Mouse (Mus musculus) kidney, postnatal 0 days (tissue): Measurements from ENCODE around the gene Hbb-bt. TPM values are rescaled to one million over a fixed set of nuclear protein-coding genes. Genes with fewer than 3 reads are reported as not detected.
"Not testable (repeated sequence)": the region's sequence is repeated elsewhere in the genome, so short reads cannot be mapped to it uniquely, and the experiment has no call there.

Experiments
- ATAC-seq: fragments of 200-750 bp; cut with Nextera tagmentation; replicated peaks from 2 replicates; pipeline ENCODE4 v1.8.0; 2017; ENCODE audit warnings: low read depth, moderate number of reproducible peaks, moderate TSS enrichment, moderate library complexity; ENCODE audit not compliant: low FRiP score
- DNase-seq: peaks from one replicate; pipeline ENCODE4 v3.0.0-alpha.2; 2016; ENCODE audit warnings: low spot score
- H3K27ac ChIP-seq: fragments of 300-500 bp; sonication (generic); 2 replicates; pipeline ENCODE4 v1.5.1; 2014; ENCODE audit warnings: mild to moderate bottlenecking
- H3K27me3 ChIP-seq: fragments of 300-500 bp; sonication (generic); 2 replicates; pipeline ENCODE4 v1.6.1; 2014; ENCODE audit warnings: low read length, mixed read lengths; ENCODE audit not compliant: insufficient read depth
- H3K36me3 ChIP-seq: fragments of 300-500 bp; sonication (generic); 2 replicates; pipeline ENCODE4 v1.6.1; 2014; ENCODE audit warnings: low read length, mixed read lengths; ENCODE audit not compliant: insufficient read depth
- H3K4me1 ChIP-seq: fragments of 300-500 bp; sonication (generic); replicated peaks from 2 replicates; pipeline ENCODE4 v1.6.1; 2014; ENCODE audit warnings: antibody characterized with exemption, low read length, mixed read lengths; ENCODE audit not compliant: insufficient read depth
- H3K4me2 ChIP-seq: fragments of 300-500 bp; sonication (generic); 2 replicates; pipeline ENCODE4 v1.6.1; 2014; ENCODE audit warnings: mild to moderate bottlenecking, low read length, moderate library complexity, mixed read lengths
- H3K4me3 ChIP-seq: fragments of 300-500 bp; sonication (generic); replicated peaks from 2 replicates; pipeline ENCODE4 v1.5.1; 2014; ENCODE audit warnings: low read depth, low read length
- H3K9ac ChIP-seq: fragments of 300-500 bp; sonication (generic); 2 replicates; pipeline ENCODE4 v1.6.1; 2014; ENCODE audit warnings: low read depth, low read length
- H3K9me3 ChIP-seq: fragments of 300-500 bp; sonication (generic); replicated peaks from 2 replicates; pipeline ENCODE4 v1.6.1; 2016; ENCODE audit warnings: low read length, inconsistent platforms, mixed read lengths
- CTCF ChIP-seq: IDR thresholded peaks from 2 replicates; pipeline ENCODE4 v1.5.1; 2016; ENCODE audit warnings: antibody characterized with exemption, low read depth, mild to moderate bottlenecking, moderate library complexity
- WGBS: fragments of 180-500 bp; shearing (Covaris S2); extraction: QIAGEN DNeasy Blood & Tissue Kit; methylation state at CpG from one replicate; pipeline ENCODE4 v1.1.7; 2014; 5-methylcytosine and 5-hydroxymethylcytosine counted together
- polyA plus RNA-seq: library from polyadenylated mRNA; unstranded; fragments of >200 nt; fragmentation: Nextera tagmentation; extraction: Ambion mirVana; gene quantifications from 2 replicates; pipeline ENCODE4 v1.2.1, GENCODE M21; 2015

Hbb-bt gene
- polyA plus RNA-seq, 1 experiment from 2014 or later: 402 TPM

DNA sequence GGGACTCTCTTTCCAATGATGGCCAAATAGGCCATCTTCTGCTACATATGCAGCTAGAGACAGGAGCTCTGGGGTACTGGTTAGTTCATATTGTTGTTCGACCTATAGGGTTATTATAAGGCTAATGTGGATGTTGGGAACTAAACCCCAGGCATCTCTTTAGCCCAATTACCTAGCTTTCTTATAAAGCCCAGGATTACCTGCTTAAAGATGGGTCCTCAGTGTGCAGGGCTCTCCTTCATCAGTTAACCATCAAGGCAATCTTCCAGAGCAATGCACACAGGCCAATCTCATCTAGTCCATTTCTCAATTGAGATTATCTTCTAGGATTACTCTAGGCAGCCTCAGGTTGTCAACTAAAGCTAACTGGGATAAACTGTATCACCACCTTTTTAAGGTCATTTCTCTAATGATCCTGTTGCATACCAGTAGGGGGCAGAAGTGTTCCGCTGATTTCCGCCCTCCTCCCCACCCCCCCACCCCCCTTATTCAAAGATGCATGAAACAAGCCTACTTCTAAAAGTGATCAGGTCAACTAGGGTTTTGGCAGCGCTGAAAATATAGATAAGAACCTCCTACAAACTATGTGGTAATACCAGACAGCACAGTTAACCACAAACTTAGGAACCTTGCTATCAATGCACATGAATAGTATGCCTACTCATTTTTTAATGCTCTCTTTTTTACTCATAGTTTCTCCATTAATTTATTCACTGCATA, 21.0 kb downstream of the Hbb-bt start:
- no peaks in the 10 kb centered on the region for H3K36me3 ChIP-seq
- no peak for ATAC-seq
- no peaks in the 10 kb centered on the region for H3K9me3 ChIP-seq
- DNase-seq: no peak
- H3K4me2 ChIP-seq: no peak overlapping the region
- H3K4me3 ChIP-seq: no peak overlapping the region
- no peak for TF ChIP-seq CTCF
- H3K27me3 ChIP-seq: no peaks in the 10 kb centered on the region
- no peaks in the 10 kb centered on the region for H3K4me1 ChIP-seq
- no peak overlapping the region for H3K9ac ChIP-seq
- H3K27ac ChIP-seq: no peak overlapping the region
- 26% methylated on average over 4 of the region's 4 CpGs for WGBS

DNA sequence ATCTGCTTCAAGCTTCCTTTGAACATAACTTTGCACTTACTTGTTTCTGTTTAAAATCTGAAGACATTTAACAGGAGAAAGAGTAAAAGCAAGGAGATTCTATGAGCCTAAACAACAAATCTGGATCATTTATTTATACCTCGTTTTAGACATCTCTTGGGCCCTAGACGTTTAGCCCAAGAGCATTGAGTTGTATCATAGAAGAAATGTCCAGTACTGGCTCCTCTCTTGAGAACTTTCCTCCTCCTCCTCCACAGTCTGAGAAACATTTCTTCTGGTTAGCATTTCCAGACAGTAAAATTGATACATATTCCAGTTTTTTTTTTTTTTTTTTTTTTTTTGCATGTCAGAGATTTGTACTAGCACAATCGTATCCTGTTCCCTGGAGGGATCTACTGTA, 22.1 kb downstream of the Hbb-bt start, which contains the start of gene Olfr67:
Gene Olfr67, minus strand, starts transcription at position 101 of the 400 bp plus-strand sequence.
- no peaks in the 10 kb centered on the region for H3K36me3 ChIP-seq
- DNase-seq: no peak
- ATAC-seq: no peak
- no peaks in the 10 kb centered on the region for H3K4me1 ChIP-seq
- H3K4me2 ChIP-seq: no peak within 1 kb of the TSS
- no peak within 1 kb of the TSS for H3K9ac ChIP-seq
- H3K9me3 ChIP-seq: no peaks in the 10 kb centered on the region
- no peak within 1 kb of the TSS for H3K4me3 ChIP-seq
- no peak within 1 kb of the TSS for H3K27ac ChIP-seq
- H3K27me3 ChIP-seq: no peaks in the 10 kb centered on the region
- WGBS: 73% methylated on average over 3 of the region's 3 CpGs
- TF ChIP-seq CTCF: no peak

DNA sequence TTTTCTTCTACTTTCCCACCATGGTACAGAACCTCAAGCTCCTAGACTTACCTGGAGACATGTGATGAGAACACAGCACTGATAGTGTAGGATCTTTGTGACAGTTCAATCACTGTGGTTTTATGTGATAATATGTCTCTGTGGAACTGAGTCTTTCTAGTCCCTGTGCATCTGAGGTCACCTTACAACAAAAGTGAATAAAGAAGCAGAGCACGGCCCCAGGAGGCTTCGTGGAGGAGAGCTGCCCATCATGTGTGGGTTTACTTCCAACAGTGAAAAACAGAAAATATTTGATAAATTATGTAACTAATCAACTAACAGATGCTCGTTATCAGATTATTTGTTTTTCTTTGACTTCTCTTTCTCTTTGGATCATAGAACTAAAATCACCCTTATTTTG, 34.2 kb downstream of the Hbb-bt start, which contains the start of gene Olfr68:
Gene Olfr68, minus strand, starts transcription at position 101 of the 400 bp plus-strand sequence.
- Histone ChIP-seq H3K36me3 (no peaks in the 10 kb centered on the region), H3K27ac (no peak within 1 kb of the TSS), H3K4me2 (no peak within 1 kb of the TSS), H3K9ac (no peak within 1 kb of the TSS), H3K4me1 (no peaks in the 10 kb centered on the region), H3K9me3 (no peaks in the 10 kb centered on the region), H3K27me3 (no peaks in the 10 kb centered on the region), H3K4me3 (no peak within 1 kb of the TSS)
- WGBS: 72% methylated on average over 3 of the region's 3 CpGs
- DNase-seq: no peak
- TF ChIP-seq CTCF: no peak
- no peak for ATAC-seq

DNA sequence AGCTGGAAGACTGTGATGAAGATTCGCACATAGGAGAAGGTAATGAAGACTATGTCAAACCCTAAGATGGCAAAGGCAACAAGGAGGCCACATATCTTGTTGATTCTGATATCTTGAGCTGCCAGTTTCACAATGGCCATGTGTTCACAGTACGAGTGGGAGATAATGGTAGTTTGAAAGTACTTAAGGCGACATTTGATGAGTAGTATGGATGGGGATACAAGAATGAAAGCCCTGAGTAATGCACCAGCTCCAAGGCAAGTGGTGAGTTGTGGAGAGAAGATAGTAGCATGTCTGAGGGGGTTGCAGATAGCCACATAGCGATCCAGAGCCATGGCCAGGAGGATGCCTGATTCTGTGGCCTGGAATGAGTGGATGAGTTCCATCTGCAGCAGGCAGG, 36.1 kb downstream of the Hbb-bt start:
- H3K4me1 ChIP-seq, H3K27me3 ChIP-seq, H3K4me3 ChIP-seq, H3K9me3 ChIP-seq, ATAC-seq, DNase-seq, H3K9ac ChIP-seq, H3K27ac ChIP-seq, H3K4me2 ChIP-seq, H3K36me3 ChIP-seq: not testable (repeated sequence)
- whole genome bisulfite sequencing: 84% methylated on average over 3 of the region's 4 CpGs

DNA sequence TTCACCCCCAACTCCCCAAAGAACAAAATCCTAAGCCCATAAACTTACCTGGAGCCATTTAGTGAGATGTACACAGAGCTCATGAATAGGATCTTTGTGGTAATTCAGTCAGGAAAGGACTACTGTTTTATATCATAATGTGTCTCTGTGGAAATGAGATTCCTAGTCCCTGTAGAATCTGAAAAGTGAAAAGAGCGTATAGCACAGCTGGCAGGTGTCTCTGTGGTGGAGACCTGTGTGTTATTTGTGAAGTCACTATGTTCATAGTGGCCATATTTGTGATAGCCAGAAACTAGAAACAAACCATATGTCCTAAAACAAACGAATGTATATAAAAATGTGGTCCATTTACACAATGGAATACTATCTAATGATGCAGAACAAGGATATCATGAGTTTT, 42.3 kb downstream of the Hbb-bt start, which contains the start of gene Olfr69:
Gene Olfr69, minus strand, starts transcription at position 101 of the 400 bp plus-strand sequence.
- no peak for TF ChIP-seq CTCF
- ATAC-seq (no peak), DNase-seq (no peak)
- Histone ChIP-seq H3K27ac (no peak within 1 kb of the TSS), H3K9ac (no peak within 1 kb of the TSS), H3K4me2 (no peak within 1 kb of the TSS), H3K9me3 (no peaks in the 10 kb centered on the region), H3K4me1 (no peaks in the 10 kb centered on the region), H3K4me3 (no peak within 1 kb of the TSS), H3K27me3 (no peaks in the 10 kb centered on the region), H3K36me3 (no peaks in the 10 kb centered on the region)
- 73% methylated on average over 2 of the region's 2 CpGs for WGBS

DNA sequence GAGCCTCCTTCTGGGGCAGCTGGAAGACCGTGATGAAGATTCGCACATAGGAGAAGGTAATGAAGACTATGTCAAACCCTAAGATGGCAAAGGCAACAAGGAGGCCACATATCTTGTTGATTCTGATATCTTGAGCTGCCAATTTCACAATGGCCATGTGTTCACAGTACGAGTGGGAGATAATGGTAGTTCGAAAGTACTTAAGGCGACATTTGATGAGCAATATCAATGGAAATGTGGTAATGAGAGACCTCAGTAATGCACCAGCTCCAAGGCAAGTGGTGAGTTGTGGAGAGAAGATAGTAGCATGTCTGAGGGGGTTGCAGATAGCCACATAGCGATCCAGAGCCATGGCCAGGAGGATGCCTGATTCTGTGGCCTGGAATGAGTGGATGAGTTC, 46.1 kb downstream of the Hbb-bt start:
- WGBS: 91% methylated on average over 4 of the region's 6 CpGs
- not testable (repeated sequence) for H3K27ac ChIP-seq, H3K9me3 ChIP-seq, H3K4me2 ChIP-seq, DNase-seq, H3K27me3 ChIP-seq, ATAC-seq, H3K36me3 ChIP-seq, H3K4me3 ChIP-seq, H3K4me1 ChIP-seq, H3K9ac ChIP-seq

Other genes starting within 250 kb of the Hbb-bt start
- not detected in 2 replicates for gene Olfr616, start 244.9 kb downstream of the Hbb-bt start, polyA plus RNA-seq
- not detected in 2 replicates for gene Olfr617, start 240.9 kb downstream of the Hbb-bt start, polyA plus RNA-seq
- gene Olfr618, start 223.9 kb downstream of the Hbb-bt start, polyA plus RNA-seq: not detected in 2 replicates
- gene Olfr619, start 213.4 kb downstream of the Hbb-bt start, polyA plus RNA-seq: not detected in 2 replicates
- gene Olfr620, start 201.5 kb downstream of the Hbb-bt start, polyA plus RNA-seq: not detected in 2 replicates
- gene Olfr622, start 171.3 kb downstream of the Hbb-bt start, polyA plus RNA-seq: not detected in 2 replicates
- not detected in 2 replicates for gene Olfr623, start 150.3 kb downstream of the Hbb-bt start, polyA plus RNA-seq
- 0.01 and 0.04 TPM in 2 replicates for gene Olfr624, start 142.8 kb downstream of the Hbb-bt start, polyA plus RNA-seq
- gene Olfr625-ps1, start 131.3 kb downstream of the Hbb-bt start, polyA plus RNA-seq: not detected in 2 replicates
- gene Olfr243, start 99.3 kb downstream of the Hbb-bt start, polyA plus RNA-seq: not detected in 2 replicates
- not detected in 2 replicates for gene Olfr628, start 83.6 kb downstream of the Hbb-bt start, polyA plus RNA-seq
- not detected in 2 replicates for gene Olfr629, start 69.1 kb downstream of the Hbb-bt start, polyA plus RNA-seq
- not detected in 2 replicates for gene Olfr630, start 56.7 kb downstream of the Hbb-bt start, polyA plus RNA-seq
- gene Olfr69, start 42.4 kb downstream of the Hbb-bt start, polyA plus RNA-seq: not detected in 2 replicates
- not detected in 2 replicates for gene Olfr68, start 34.3 kb downstream of the Hbb-bt start, polyA plus RNA-seq
- gene Olfr67, start 22.2 kb downstream of the Hbb-bt start, polyA plus RNA-seq: not detected in 2 replicates
- gene Hbb-bs, start 14.1 kb upstream of the Hbb-bt start, polyA plus RNA-seq: 1,726 and 1,799 TPM in 2 replicates
- gene Hbb-bh2, start 26.5 kb upstream of the Hbb-bt start, polyA plus RNA-seq: not detected in 2 replicates
- not detected in 2 replicates for gene Hbb-bh1, start 29.2 kb upstream of the Hbb-bt start, polyA plus RNA-seq
- 0.38 and 0.54 TPM in 2 replicates for gene Hbb-y, start 39.2 kb upstream of the Hbb-bt start, polyA plus RNA-seq
- gene Olfr66, start 72.3 kb upstream of the Hbb-bt start, polyA plus RNA-seq: not detected in 2 replicates
- gene Olfr64, start 80.5 kb upstream of the Hbb-bt start, polyA plus RNA-seq: not detected in 2 replicates
- not detected in 2 replicates for gene Olfr65, start 89.5 kb upstream of the Hbb-bt start, polyA plus RNA-seq
- gene Olfr631, start 114.8 kb upstream of the Hbb-bt start, polyA plus RNA-seq: not detected in 2 replicates
- gene Olfr632, start 120.4 kb upstream of the Hbb-bt start, polyA plus RNA-seq: not detected in 2 replicates
- gene Olfr633, start 130.4 kb upstream of the Hbb-bt start, polyA plus RNA-seq: not detected in 2 replicates
- not detected in 2 replicates for gene Olfr635, start 157.2 kb upstream of the Hbb-bt start, polyA plus RNA-seq
- gene Olfr638, start 184.8 kb upstream of the Hbb-bt start, polyA plus RNA-seq: not detected in 2 replicates
- 0.01 TPM in 1 of 2 replicates, not detected in the other for gene Olfr639, start 203.3 kb upstream of the Hbb-bt start, polyA plus RNA-seq
- not detected in 2 replicates for gene Olfr640, start 211.6 kb upstream of the Hbb-bt start, polyA plus RNA-seq
- gene Olfr641, start 221.4 kb upstream of the Hbb-bt start, polyA plus RNA-seq: not detected in 2 replicates
- not detected in 2 replicates for gene Olfr642, start 238.7 kb upstream of the Hbb-bt start, polyA plus RNA-seq
- gene 4930516K23Rik, start 247.4 kb upstream of the Hbb-bt start, polyA plus RNA-seq: not detected in 2 replicates